Mouse (Mus musculus): Measurements from ENCODE around the gene Helz2. TPM values are rescaled to one million over a fixed set of nuclear protein-coding genes. Genes with fewer than 3 reads are reported as not detected.

Helz2 gene
- polyA plus RNA-seq, 1 experiment from 2014 or later = 3.1 TPM

DNA sequence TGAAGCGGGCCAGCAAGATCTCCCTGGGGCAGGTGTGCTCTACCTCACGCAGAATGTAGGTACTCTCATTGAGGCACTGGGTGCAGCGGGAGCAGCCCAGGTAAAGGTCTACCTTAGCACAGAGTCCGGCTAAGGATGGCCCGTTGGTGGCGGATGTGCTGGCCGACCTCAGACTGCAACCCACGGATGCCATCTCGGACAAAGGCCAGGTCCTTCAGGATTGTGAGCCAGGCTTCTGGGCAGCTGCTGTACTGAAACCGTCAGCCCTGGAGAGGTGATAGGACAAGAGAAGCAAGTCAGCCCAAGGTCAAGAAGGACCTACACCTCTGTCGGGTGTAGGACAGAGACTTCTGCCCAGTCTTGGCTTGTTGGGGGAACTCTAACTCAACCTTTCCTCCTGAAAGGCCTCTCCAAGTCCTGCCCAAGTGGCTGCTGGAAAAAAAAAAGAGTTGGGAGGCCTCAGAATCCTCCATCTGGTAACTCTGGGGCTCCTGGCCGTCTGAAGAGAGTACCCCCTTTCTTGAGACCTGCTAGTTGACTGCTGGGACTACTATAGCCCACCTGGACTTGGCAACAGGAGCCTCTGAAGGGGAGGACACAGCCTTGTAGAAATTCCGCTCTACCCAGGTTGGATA, 904 bp downstream of the Helz2 start:
- Histone ChIP-seq H3K9me3 (ENCODE audit: low read length) (no peaks in the 10 kb centered on the region), H3K27ac (ENCODE audit: low read length) (0 out of 2 replicates have a peak overlapping the region, but pooled peaks have one; percentile 66), H3K4me3 (ENCODE audit: low read depth, low read length) (peak overlapping the region; percentile 76), H3K9ac (replicated peaks; ENCODE audit: low read depth) (peak overlapping the region; percentile 78; the same call in 1 of the 2 replicates), H3K36me3 (ENCODE audit: insufficient read depth, low read length) (peaks cover 21% of the 10 kb centered on the region; the same call in 1 of the 2 replicates), H3K27me3 (replicated peaks; ENCODE audit: insufficient read depth, low read length) (no peaks in the 10 kb centered on the region), H3K4me1 (ENCODE audit: insufficient read depth, low read depth, low read length) (peaks cover 12% of the 10 kb centered on the region; the same call in 1 of the 2 replicates), H3K4me2 (replicated peaks; ENCODE audit: low read depth, low read length) (peak overlapping the region; percentile 64)
- WGBS = 88% methylated on average over 13 of the region's 13 CpGs
- no peak for ATAC-seq
- TF ChIP-seq EP300 (IDR thresholded peaks at IDR 0.05) = no peak
- TF ChIP-seq CTCF (IDR thresholded peaks at IDR 0.05) = no peak
- no peak for DNase-seq (ENCODE audit: low spot score)

DNA sequence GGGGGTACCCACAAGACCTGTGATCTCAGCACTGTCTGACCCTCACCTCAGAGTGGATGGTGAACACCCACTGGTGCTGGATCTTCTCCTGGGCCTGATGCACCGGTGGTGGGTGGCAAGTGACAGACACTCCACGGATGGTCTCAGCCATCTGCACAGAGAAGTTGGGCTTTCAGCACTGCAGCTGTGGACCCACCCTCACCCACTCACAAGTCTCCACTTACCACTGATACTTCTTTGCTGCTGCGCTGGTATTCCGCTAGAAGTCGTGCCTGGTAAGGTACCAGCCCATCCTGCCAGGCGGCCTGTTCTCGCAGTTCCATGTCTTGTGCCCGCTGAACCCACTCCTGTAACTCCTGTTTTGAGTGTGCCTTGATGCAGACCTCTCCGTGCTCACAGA, 2.6 kb downstream of the Helz2 start:
- no peak overlapping the region for H3K27ac ChIP-seq (ENCODE audit: low read length)

DNA sequence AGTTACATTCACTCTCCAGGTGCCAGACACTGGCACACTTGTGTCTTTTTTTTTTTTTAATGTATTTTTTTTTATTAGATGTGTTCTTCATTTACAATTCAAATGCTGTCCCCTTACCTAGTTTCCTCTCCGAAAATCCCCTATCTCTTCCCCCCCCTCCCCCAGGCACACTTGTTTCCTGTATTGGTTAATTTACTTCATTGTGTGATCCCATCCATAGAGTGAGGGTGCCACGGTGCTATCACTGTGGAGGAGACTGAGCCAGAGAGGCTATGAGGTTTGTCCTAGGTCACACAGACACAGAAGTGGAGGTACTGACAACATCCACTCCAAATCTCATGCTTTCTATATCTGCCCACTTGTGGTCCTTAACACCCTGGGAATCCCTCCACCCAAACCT, 3.0 kb downstream of the Helz2 start:
- Histone ChIP-seq H3K4me3 (ENCODE audit: low read depth, low read length) (no peak overlapping the region), H3K4me2 (replicated peaks; ENCODE audit: low read depth, low read length) (peak overlapping the region; percentile 64; the same call in 1 of the 2 replicates), H3K4me1 (ENCODE audit: insufficient read depth, low read depth, low read length) (peaks cover 12% of the 10 kb centered on the region; the same call in 1 of the 2 replicates), H3K36me3 (ENCODE audit: insufficient read depth, low read length) (peaks cover 35% of the 10 kb centered on the region; the same call in 1 of the 2 replicates), H3K27ac (ENCODE audit: low read length) (no peak overlapping the region), H3K9ac (replicated peaks; ENCODE audit: low read depth) (peak overlapping the region; percentile 26; the same call in 1 of the 2 replicates), H3K9me3 (ENCODE audit: low read length) (no peaks in the 10 kb centered on the region), H3K27me3 (replicated peaks; ENCODE audit: insufficient read depth, low read length) (no peaks in the 10 kb centered on the region)
- WGBS = 68% methylated on average over 2 of the region's 2 CpGs
- TF ChIP-seq EP300 (IDR thresholded peaks at IDR 0.05) (no peak), CTCF (IDR thresholded peaks at IDR 0.05) (no peak)
- DNase-seq (ENCODE audit: low spot score) (no peak), ATAC-seq (no peak)

More for the DNA sequence above, 2.6 kb downstream of the Helz2 start:
- Histone ChIP-seq H3K27me3 (replicated peaks; ENCODE audit: insufficient read depth, low read length) (no peaks in the 10 kb centered on the region), H3K9me3 (ENCODE audit: low read length) (no peaks in the 10 kb centered on the region), H3K4me2 (replicated peaks; ENCODE audit: low read depth, low read length) (peak overlapping the region; percentile 64), H3K9ac (replicated peaks; ENCODE audit: low read depth) (peak overlapping the region; percentile 26; the same call in 1 of the 2 replicates), H3K36me3 (ENCODE audit: insufficient read depth, low read length) (peaks cover 31% of the 10 kb centered on the region; the same call in 1 of the 2 replicates), H3K4me1 (ENCODE audit: insufficient read depth, low read depth, low read length) (peaks cover 12% of the 10 kb centered on the region; the same call in 1 of the 2 replicates), H3K4me3 (ENCODE audit: low read depth, low read length) (no peak overlapping the region)
- TF ChIP-seq CTCF (IDR thresholded peaks at IDR 0.05) = no peak
- no peak for TF ChIP-seq EP300 (IDR thresholded peaks at IDR 0.05)
- ATAC-seq (no peak), DNase-seq (ENCODE audit: low spot score) (no peak)
- WGBS = 93% methylated on average over 9 of the region's 9 CpGs

DNA sequence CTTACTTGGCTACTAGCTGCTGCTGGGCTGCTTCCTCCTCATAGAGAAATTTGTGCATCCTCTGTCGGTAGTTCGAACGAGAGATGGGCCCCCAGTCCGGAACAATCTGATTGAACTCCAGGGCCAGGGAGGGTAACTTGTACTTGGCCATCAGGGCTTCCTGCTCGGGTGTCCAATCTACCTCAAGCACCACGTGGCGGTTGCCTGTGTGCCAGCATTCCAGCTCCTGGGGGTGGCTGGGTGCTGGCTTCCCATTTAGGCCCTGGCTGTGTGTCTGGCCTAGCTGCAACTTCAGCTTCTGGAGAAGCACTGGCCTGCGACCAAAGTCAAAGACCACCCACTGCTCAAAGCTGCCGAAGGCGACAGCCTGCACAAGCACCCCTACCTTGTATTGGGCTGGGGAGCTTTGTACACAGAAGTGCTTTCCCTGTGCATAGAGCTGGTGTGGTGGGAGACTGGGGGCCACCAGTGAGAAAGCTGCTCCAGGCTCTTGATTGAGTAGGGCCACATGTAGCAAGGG, 3.7 kb downstream of the Helz2 start:
- H3K9me3 ChIP-seq (ENCODE audit: low read length) = no peaks in the 10 kb centered on the region
- H3K4me3 ChIP-seq (ENCODE audit: low read depth, low read length) = no peak overlapping the region
- H3K4me1 ChIP-seq (ENCODE audit: insufficient read depth, low read depth, low read length) = peaks cover 12% of the 10 kb centered on the region; the same call in 1 of the 2 replicates
- H3K27ac ChIP-seq (ENCODE audit: low read length) = no peak overlapping the region
- TF ChIP-seq CTCF (IDR thresholded peaks at IDR 0.05) (no peak), EP300 (IDR thresholded peaks at IDR 0.05) (no peak)
- no peak for ATAC-seq
- H3K36me3 ChIP-seq (ENCODE audit: insufficient read depth, low read length) = peaks cover 40% of the 10 kb centered on the region; the same call in 1 of the 2 replicates
- H3K4me2 ChIP-seq (replicated peaks; ENCODE audit: low read depth, low read length) = no peak overlapping the region
- no peak for DNase-seq (ENCODE audit: low spot score)
- WGBS = 81% methylated on average over 10 of the region's 10 CpGs
- H3K27me3 ChIP-seq (replicated peaks; ENCODE audit: insufficient read depth, low read length) = no peaks in the 10 kb centered on the region
- no peak overlapping the region for H3K9ac ChIP-seq (replicated peaks; ENCODE audit: low read depth)

DNA sequence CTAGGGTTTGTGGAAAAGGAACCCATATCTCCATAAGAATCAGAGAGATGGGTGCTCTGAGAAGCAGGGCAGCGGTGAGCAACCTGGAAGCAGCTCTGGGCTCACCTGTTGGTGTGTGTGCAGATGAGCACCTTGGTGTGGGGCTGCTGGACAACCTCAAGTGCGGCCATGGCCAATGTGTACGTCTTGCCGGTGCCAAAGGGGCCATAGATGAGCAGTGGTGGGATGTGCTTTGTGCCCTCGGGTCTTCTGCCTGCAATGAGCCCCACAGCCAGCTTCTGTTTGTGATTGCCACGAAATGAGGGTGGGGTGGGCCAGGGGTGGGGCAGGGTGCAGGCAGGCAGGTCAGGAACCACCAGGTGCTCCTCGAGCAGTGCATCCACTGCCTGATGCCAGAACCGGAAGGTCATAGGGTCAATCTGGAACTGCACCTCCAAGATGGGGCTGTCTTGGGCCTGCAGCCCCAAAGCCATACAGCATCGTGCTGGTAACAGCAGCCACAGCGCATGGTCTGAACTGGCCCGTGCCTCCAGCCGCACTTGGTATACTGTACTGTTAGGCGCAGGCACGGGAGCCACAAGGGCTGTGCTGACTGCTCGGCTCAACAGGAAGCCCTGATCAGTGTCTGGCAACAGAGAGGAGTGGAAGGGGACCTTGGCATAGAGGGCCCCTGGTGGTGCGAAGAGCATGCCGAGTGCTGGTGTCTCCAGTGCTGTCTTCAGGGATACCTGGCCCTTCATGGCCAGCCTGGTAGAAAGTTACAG, 4.4 kb downstream of the Helz2 start:
- H3K4me3 ChIP-seq (ENCODE audit: low read depth, low read length) = no peak overlapping the region
- WGBS = 86% methylated on average over 17 of the region's 17 CpGs
- H3K9me3 ChIP-seq (ENCODE audit: low read length) = no peaks in the 10 kb centered on the region
- H3K36me3 ChIP-seq (ENCODE audit: insufficient read depth, low read length) = peaks cover 47% of the 10 kb centered on the region
- no peak overlapping the region for H3K27ac ChIP-seq (ENCODE audit: low read length)
- no peak overlapping the region for H3K4me2 ChIP-seq (replicated peaks; ENCODE audit: low read depth, low read length)
- H3K27me3 ChIP-seq (replicated peaks; ENCODE audit: insufficient read depth, low read length) = no peaks in the 10 kb centered on the region
- ATAC-seq (no peak), DNase-seq (ENCODE audit: low spot score) (no peak)
- H3K4me1 ChIP-seq (ENCODE audit: insufficient read depth, low read depth, low read length) = peaks cover 10% of the 10 kb centered on the region; the same call in 1 of the 2 replicates
- TF ChIP-seq CTCF (IDR thresholded peaks at IDR 0.05) = no peak
- no peak for TF ChIP-seq EP300 (IDR thresholded peaks at IDR 0.05)
- H3K9ac ChIP-seq (replicated peaks; ENCODE audit: low read depth) = no peak overlapping the region
